Comparison of ENCODE assay signal across 9 mouse cellular contexts in the genomic region with DNA sequence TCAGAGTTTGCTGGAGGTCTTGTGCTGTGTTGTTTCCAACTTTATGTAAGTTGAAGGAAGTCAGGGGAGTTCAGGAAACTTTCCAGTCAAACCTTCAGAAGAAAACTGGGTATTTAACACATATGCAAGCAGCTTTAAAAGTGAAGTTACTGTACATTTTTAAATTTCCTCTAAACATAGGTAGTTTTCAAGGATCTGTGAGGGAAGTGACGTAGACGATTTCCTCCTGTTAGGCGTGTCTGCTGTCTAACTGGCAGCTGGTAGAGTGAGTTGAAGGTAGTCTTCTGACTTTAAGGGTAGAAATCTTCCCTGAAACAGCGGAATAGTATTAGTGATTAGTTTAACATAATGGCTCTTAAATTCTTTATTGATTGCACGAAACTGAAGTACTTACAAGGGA. TPM values are rescaled to one million over a fixed set of nuclear protein-coding genes. Genes with fewer than 3 reads are reported as not detected.
A peak's percentile ranks its signal among the peaks of the same experiment; 100 is the strongest.
DNase-seq lines count a peak whose midpoint lies in the region; ATAC-seq and TF ChIP-seq lines count a peak whose summit lies in the region.
"Had no signal": no experiment of that assay in that cellular context is flagged by ENCODE, and none has a peak within 500 bp of the region (broad histone marks: within the 10 kb centered on the region; RNA-seq: fewer than 3 reads in every experiment).

No protein-coding gene starts in this region.

- H3K9me3 ChIP-seq in heart, embryonic 11.5 days (replicated peaks; ENCODE audit: control insufficient read depth, low read length): no peaks in the 10 kb centered on the region
- H3K9me3 ChIP-seq in neural tube, embryonic 11.5 days (ENCODE audit: control insufficient read depth, low read length): no peaks in the 10 kb centered on the region
- H3K9me3 ChIP-seq in limb, embryonic 14.5 days (ENCODE audit: control insufficient read depth, low read length): no peaks in the 10 kb centered on the region
- H3K9me3 ChIP-seq in stomach, postnatal 0 days (ENCODE audit: control insufficient read depth, low read length): no peaks in the 10 kb centered on the region

- H3K4me3 ChIP-seq in heart, embryonic 11.5 days (ENCODE audit: low read depth, low read length): no peak overlapping the region
- H3K4me3 ChIP-seq in neural tube, embryonic 11.5 days (ENCODE audit: low read depth, low read length): no peak overlapping the region
- H3K4me3 ChIP-seq in limb, embryonic 14.5 days (replicated peaks; ENCODE audit: low read length): no peak overlapping the region
- H3K4me3 ChIP-seq in stomach, postnatal 0 days (ENCODE audit: low read depth, low read length): no peak overlapping the region

- intact Hi-C loops in heart, postnatal 14 days (cut with DNase I): no loop called here

- H3K36me3 ChIP-seq in heart, embryonic 11.5 days (ENCODE audit: control insufficient read depth, insufficient read depth, low read length): peaks cover 5% of the 10 kb centered on the region; the same call in 1 of the 2 replicates
- 0 out of 2 replicates have a peak, but pooled peaks cover 3% of the 10 kb centered on the region for H3K36me3 ChIP-seq in neural tube, embryonic 11.5 days (ENCODE audit: control insufficient read depth, insufficient read depth, low read length)
- H3K36me3 ChIP-seq in limb, embryonic 14.5 days (ENCODE audit: control insufficient read depth, insufficient read depth, low read length): peaks cover 3% of the 10 kb centered on the region; the same call in 1 of the 2 replicates
- no peaks in the 10 kb centered on the region for H3K36me3 ChIP-seq in stomach, postnatal 0 days (ENCODE audit: control insufficient read depth, insufficient read depth, low read length)

- peaks cover 19% of the 10 kb centered on the region for H3K4me1 ChIP-seq in heart, embryonic 11.5 days (ENCODE audit: control insufficient read depth, insufficient read depth, low read length)
- H3K4me1 ChIP-seq in neural tube, embryonic 11.5 days (ENCODE audit: control insufficient read depth, insufficient read depth, low read length): peaks cover 31% of the 10 kb centered on the region
- peaks cover 24% of the 10 kb centered on the region for H3K4me1 ChIP-seq in limb, embryonic 14.5 days (ENCODE audit: control insufficient read depth, insufficient read depth, low read length)
- H3K4me1 ChIP-seq in stomach, postnatal 0 days (replicated peaks; ENCODE audit: control insufficient read depth, insufficient read depth): peaks cover 7% of the 10 kb centered on the region; the same call in 1 of the 2 replicates

- ATAC-seq in heart, embryonic 11.5 days (replicated peaks; ENCODE audit: insufficient number of reproducible peaks, low FRiP score, low TSS enrichment): no peak
- ATAC-seq in neural tube, embryonic 11.5 days (ENCODE audit: insufficient read depth, low FRiP score, low TSS enrichment): no peak
- ATAC-seq in limb, embryonic 14.5 days (ENCODE audit: low FRiP score, low read depth): no peak
- ATAC-seq in stomach, postnatal 0 days (ENCODE audit: low FRiP score, low TSS enrichment): no peak

- TF ChIP-seq POLR2A in limb, embryonic 14.5 days (IDR thresholded peaks at IDR 0.05; ENCODE audit: borderline replicate concordance, extremely low read depth, insufficient read depth, insufficient read length): no peak

- no peak for TF ChIP-seq EP300 in stomach, postnatal 0 days (optimal IDR thresholded peaks at IDR 0.05)

- no peak for DNase-seq in heart, postnatal 14 days
- no peak for DNase-seq in neural tube, embryonic 11.5 days (ENCODE audit: low spot score)
- DNase-seq in neural tube, embryonic 10.5 days (ENCODE audit: extremely low spot score, low spot score): no peak
- DNase-seq in limb, embryonic 14.5 days (ENCODE audit: low spot score): no peak
- DNase-seq in stomach, postnatal 0 days (ENCODE audit: low spot score): no peak
- no peak for DNase-seq in left cerebral cortex, adult 9 months (ENCODE audit: low spot score in 2 of 2)
- no peak for DNase-seq in frontal cortex, postnatal 10 days (ENCODE audit: low spot score in 2 of 2)
- DNase-seq: lung, postnatal 36 days had no signal

- peak overlapping the region; percentile 47 for H3K4me2 ChIP-seq in heart, embryonic 11.5 days
- peak overlapping the region; percentile 48 for H3K4me2 ChIP-seq in neural tube, embryonic 11.5 days (ENCODE audit: low read depth)
- peak overlapping the region; percentile 29 for H3K4me2 ChIP-seq in limb, embryonic 14.5 days (replicated peaks; ENCODE audit: low read depth, low read length, severe bottlenecking)
- H3K4me2 ChIP-seq in stomach, postnatal 0 days (replicated peaks; ENCODE audit: low read depth): peak overlapping the region; percentile 27

- WGBS in heart, embryonic 11.5 days (ENCODE audit: insufficient replicate concordance): 74% methylated on average over 5 of the region's 5 CpGs
- 93% methylated on average over 5 of the region's 5 CpGs for whole genome bisulfite sequencing in neural tube, embryonic 11.5 days
- WGBS in limb, embryonic 14.5 days: 63% methylated on average over 5 of the region's 5 CpGs
- 69% methylated on average over 5 of the region's 5 CpGs for WGBS in stomach, postnatal 0 days

- no peaks in the 10 kb centered on the region for H3K27me3 ChIP-seq in heart, embryonic 11.5 days (ENCODE audit: control insufficient read depth, insufficient read depth, low read length)
- no peaks in the 10 kb centered on the region for H3K27me3 ChIP-seq in neural tube, embryonic 11.5 days (ENCODE audit: control insufficient read depth, insufficient read depth, low read length)
- no peaks in the 10 kb centered on the region for H3K27me3 ChIP-seq in limb, embryonic 14.5 days (ENCODE audit: control insufficient read depth, insufficient read depth, low read length)
- H3K27me3 ChIP-seq in stomach, postnatal 0 days (ENCODE audit: control insufficient read depth, insufficient read depth, low read length): no peaks in the 10 kb centered on the region

- no peak for TF ChIP-seq CTCF in stomach, postnatal 0 days (IDR thresholded peaks at IDR 0.05; ENCODE audit: low read depth)

- H3K27ac ChIP-seq in heart, embryonic 11.5 days (ENCODE audit: low read depth, low read length): no peak overlapping the region
- no peak overlapping the region for H3K27ac ChIP-seq in neural tube, embryonic 11.5 days (ENCODE audit: low read depth, low read length)
- no peak overlapping the region for H3K27ac ChIP-seq in limb, embryonic 14.5 days (replicated peaks; ENCODE audit: low read depth, low read length)
- H3K27ac ChIP-seq in stomach, postnatal 0 days (replicated peaks): no peak overlapping the region

- H3K9ac ChIP-seq in heart, embryonic 11.5 days (ENCODE audit: low read depth, low read length): no peak overlapping the region
- no peak overlapping the region for H3K9ac ChIP-seq in neural tube, embryonic 11.5 days (ENCODE audit: low read length)
- no peak overlapping the region for H3K9ac ChIP-seq in limb, embryonic 14.5 days (ENCODE audit: low read depth, low read length, severe bottlenecking)
- no peak overlapping the region for H3K9ac ChIP-seq in stomach, postnatal 0 days (ENCODE audit: low read length)

RNA-seq across cellular contexts. Expression of a gene that starts 5.2 kb away (rescaled TPM):
- polyA plus RNA-seq in heart, embryonic 11.5 days (2014; fragmentation: Nextera tagmentation; extraction: Ambion mirVana): 26.3 and 32.4 TPM in 2 replicates
- total RNA-seq in heart, postnatal 14 days (2021): 10 to 100 TPM; 19.6 to 23.4 TPM
- polyA plus RNA-seq in neural tube, embryonic 11.5 days (2014; fragmentation: Nextera tagmentation; extraction: Ambion mirVana): 57.4 and 60.1 TPM in 2 replicates
- 13.7 and 14.9 TPM in 2 replicates for polyA plus RNA-seq in limb, embryonic 14.5 days (2012; rRNA removed)
- 20.6 and 23.2 TPM in 2 replicates for polyA plus RNA-seq in limb, embryonic 14.5 days (2014; fragmentation: Nextera tagmentation; extraction: Ambion mirVana)
- 16.4 and 20.8 TPM in 2 replicates for polyA plus RNA-seq in stomach, postnatal 0 days (2015; fragmentation: Nextera tagmentation; extraction: Ambion mirVana)

RNA-seq across cellular contexts. Expression of a gene that starts 49.7 kb away (rescaled TPM):
- polyA plus RNA-seq in heart, embryonic 11.5 days (2014; fragmentation: Nextera tagmentation; extraction: Ambion mirVana): 5.2 and 6.6 TPM in 2 replicates
- total RNA-seq in heart, postnatal 14 days (2021): 1 to 10 TPM in 1 of 2 experiments, under 1 TPM in 1; 0.83 to 1.9 TPM
- 19.0 and 20.9 TPM in 2 replicates for polyA plus RNA-seq in neural tube, embryonic 11.5 days (2014; fragmentation: Nextera tagmentation; extraction: Ambion mirVana)
- polyA plus RNA-seq in limb, embryonic 14.5 days (2012; rRNA removed): 9.2 and 14.0 TPM in 2 replicates
- 10.7 and 13.8 TPM in 2 replicates for polyA plus RNA-seq in limb, embryonic 14.5 days (2014; fragmentation: Nextera tagmentation; extraction: Ambion mirVana)
- polyA plus RNA-seq in stomach, postnatal 0 days (2015; fragmentation: Nextera tagmentation; extraction: Ambion mirVana): 0.50 and 0.88 TPM in 2 replicates
